Mouse (Mus musculus) R1 (cell line): Measurements from ENCODE around the gene Ucn.

Experiments
- DNase-seq: peaks from one replicate; pipeline ENCODE4 v3.0.0-alpha.2; 2018; ENCODE audit warnings: low read depth, low spot score

Gene Ucn

DNA sequence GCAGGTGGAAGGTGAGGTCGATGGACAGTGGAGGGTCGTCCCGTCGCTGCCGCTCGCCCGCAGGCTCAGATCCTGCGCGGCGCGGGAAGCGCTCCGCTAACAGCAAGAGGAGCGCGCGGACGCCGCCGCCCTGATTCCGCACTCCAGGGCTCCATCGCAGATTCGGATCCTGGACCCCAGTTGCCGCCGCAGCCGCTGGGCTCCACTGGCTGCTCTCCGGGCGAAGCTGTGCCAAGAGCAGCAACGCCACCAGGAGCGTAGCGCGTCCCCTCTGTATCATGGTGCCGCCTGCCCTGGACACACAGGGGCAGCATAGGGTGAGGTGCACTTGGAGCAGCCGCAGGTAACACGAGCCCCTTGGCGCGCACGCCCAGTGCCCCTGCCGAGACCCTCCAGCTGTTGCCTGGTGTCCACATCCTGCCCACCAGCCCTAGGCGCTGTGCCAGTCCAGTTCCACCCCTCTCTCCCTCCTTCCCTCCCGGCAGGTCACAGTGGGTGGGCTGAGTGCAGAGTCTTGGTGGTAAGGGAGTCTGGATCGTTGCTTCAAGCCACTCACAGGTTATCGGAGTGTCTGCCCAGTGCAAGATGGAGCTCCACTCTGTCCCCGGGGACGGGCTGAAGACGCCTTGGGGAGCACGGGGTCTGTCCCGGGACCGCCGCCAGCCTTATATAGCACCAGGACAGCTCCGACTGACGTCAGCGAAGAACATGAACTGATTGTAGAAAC, at the start of gene Ucn:
Gene Ucn, minus strand, starts transcription at position 589 of the 727 bp plus-strand sequence.
- DNase-seq: peak; percentile 69

- no peak for DNase-seq
Observed at GRCm38 (mm10) chr5:31183678-31184077, 45.0 kb upstream of the Ucn start.

DNA sequence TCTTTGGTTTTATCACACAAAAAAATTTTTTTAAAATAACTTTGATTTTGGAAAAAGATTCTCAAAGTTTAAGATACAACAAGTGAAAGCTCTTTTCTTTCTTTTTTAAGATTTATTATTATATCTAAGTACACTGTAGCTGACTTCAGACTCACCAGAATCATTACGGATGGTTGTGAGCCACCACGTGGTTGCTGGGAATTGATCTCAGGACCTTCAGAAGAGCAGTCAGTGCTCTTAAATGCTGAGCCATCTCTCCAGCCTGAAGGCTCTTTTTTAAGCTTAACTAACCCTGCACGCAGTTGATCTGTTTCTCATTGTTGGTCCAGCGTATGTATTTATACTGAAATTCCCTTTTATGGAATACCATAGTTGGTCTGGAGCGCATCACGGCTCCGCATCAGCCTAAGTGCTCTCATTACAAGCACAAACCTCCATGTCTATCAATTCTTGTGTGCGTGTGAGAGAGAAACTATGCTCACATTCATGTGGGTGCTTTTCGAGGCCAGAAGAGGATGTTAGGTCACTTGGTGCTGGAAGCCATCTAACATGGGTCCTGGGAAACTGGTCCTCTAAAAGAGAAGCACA, 42.6 kb upstream of the Ucn start:
- DNase-seq: no peak

GRCm38 (mm10) chr5:31179766-31180630, 41.4 kb upstream of the Ucn start, which contains the start of the genes Gm29609 and Gtf3c2:
Gm29609 (minus strand) TSS chr5:31179911.
Gtf3c2 (minus strand) TSS chr5:31180144.
- peak; percentile 99 for DNase-seq

- peak; percentile 87 for DNase-seq
Observed at GRCm38 (mm10) chr5:31179301-31179765, 40.7 kb upstream of the Ucn start.

- DNase-seq: no peak
Observed at GRCm38 (mm10) chr5:31168630-31169029, 30.0 kb upstream of the Ucn start.

DNA sequence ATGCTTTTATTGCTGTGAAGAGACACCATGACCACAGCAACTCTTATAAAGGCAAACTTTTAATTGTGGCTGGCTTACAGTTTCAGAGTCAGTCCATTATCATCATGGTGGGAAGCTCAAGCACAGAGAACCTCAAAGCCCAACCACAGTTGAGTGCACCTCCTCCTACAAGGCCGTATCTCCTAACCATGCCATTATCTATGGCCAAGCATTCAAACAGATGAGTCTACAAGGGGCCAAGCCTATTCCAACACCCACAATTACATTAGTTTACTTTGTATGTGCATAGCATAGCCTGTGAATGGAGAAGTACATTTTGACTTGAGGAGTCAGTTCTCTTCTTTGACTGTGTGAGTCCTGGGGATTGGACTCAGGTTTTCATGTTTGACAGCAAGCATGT, 26.2 kb upstream of the Ucn start:
- DNase-seq: no peak

DNA sequence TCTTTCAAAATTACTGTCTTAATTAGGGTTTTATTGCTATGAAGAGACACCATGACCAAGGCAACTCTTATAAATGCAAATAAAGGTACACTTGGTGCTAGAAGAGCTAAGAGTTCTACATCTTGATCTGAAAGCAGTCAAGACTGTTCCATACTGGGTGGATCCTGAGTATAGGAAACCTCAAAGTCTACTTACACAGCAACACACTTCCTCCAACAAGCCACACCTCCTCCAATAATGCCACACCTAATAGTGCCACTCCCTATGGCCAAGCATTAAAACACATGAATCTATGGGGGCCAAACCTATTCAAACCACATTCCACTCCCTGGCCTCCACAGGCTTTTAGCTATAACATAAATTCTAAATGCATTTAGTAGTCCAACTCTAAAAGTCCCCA, 23.8 kb upstream of the Ucn start:
- no peak for DNase-seq

- peak; percentile 95 for DNase-seq
Observed at GRCm38 (mm10) chr5:31154152-31154553, 15.5 kb upstream of the Ucn start, which contains the start of gene Mpv17. Mpv17 (minus strand) TSS chr5:31154251.

DNA sequence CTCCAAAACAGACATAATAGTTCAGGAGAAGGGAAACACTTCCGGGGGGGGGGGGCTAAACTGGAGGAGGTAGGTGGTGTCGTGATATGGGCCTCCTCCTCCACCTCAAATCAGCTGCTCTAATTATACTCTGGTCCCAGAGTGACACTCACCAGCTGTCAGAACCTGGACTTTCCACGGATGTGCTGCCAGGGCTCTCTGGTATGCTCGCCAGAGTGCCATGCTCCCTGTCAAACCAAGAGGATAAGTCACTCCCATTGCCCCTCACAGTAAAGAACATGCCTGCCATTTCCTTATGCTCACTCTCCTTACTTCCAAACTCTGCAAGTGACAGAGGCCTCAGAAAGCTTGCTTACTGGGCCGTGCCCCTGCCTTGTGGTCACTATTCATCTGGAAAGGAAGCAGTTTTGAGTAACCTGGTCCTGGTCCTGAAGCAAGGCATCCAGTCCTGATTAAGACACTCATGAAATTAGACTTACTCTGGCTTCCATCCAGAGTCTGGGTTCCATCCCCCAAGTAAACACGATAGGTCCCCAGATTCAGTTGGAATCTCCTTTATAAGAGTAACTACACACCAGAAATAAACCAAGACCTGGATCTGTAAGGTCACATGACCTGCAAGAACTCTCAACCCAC, 15.0 kb upstream of the Ucn start:
- no peak for DNase-seq

- peak; percentile 25 for DNase-seq
Observed at GRCm38 (mm10) chr5:31151746-31152145, 13.1 kb upstream of the Ucn start.

DNA sequence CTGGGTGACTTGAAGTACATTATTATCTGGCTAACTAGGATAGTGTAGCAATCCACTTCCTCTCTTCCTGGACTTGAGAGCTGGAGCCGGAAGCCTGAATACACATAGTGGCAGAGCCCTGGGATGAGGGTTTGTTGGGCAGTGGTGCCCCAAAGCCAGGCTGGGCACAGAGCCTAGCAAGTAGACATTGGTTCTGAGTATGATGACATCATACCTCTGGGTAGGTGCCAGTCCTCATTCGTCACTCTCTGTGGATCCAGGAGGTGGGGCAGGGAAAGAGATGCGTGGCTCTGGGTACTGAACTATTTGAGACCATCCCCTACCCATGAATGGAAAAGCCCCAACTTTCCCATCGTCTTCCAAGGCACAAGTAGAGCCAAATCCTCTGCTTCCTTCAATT, 11.2 kb upstream of the Ucn start:
- DNase-seq: no peak

DNA sequence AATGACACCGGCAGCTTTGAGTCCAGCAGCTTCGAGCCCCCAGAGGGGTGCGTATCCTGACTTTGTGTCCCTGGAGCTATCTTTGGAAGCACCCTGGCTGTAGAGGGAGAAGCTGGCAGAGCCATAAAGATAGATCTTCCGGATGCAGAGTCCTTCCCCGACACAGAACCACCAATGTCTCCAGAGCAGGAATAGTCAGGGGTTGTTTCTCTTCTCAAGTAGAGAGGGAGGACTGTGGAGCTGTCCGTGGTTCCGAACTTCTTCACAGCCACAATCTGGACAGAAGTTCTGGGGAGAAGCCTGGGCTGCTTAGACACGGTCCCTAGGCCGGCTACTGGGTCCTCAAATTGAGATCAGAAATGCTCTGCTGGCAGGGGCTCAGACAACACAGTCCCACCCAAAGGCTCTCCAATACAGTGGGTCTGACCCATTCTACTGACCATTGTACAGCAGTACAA, 368 bp upstream of the Ucn start:
- peak; percentile 84 for DNase-seq

DNA sequence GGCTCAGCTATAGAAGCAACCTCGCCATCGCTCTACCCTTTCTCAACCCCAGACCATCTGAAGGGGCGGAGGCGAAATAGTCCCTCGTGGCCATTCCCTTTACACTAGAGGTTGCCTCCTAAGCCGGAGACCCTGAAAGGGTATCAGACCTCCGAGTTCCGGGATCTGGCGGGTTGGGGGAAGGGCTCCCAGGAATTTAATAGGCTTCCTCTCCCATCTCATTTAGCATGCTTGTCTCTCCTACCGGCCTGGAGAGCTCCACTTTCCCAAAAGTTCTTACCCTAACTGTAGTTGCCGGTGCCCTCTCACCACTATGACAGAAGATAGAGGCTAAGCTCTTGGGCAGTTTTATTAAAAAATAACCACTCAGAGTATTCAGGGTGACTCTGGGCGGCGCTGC, 971 bp downstream of the Ucn start:
- peak; percentile 52 for DNase-seq

- DNase-seq: peak; percentile 43
Observed at GRCm38 (mm10) chr5:31136730-31137424, 1.8 kb downstream of the Ucn start.

GRCm38 (mm10) chr5:31126050-31126449, 12.6 kb downstream of the Ucn start:
- DNase-seq: peak; percentile 45

DNA sequence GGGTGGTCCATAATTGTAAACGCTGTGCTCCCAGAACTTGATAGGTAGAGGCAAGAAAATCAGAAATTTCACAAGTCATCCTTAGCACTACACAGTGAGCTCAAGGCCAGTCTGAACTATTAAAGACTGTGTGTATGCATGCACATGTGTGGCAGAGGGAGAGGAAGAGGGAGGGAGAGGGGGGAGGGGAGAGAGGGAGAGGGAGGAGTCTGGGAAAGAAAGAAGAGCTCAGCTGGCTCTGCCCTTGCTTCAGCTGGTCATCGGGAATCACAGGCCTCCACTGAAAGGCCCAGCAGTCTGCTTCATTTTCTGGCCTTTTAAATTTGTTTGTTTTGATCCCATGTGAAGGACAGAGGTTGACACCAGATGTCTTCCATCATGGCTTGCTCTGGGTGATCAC, 15.1 kb downstream of the Ucn start:
- no peak for DNase-seq

- DNase-seq: no peak
Observed at GRCm38 (mm10) chr5:31121111-31121510, 17.5 kb downstream of the Ucn start.

GRCm38 (mm10) chr5:31116912-31117311, 21.7 kb downstream of the Ucn start:
- DNase-seq: peak; percentile 61

DNA sequence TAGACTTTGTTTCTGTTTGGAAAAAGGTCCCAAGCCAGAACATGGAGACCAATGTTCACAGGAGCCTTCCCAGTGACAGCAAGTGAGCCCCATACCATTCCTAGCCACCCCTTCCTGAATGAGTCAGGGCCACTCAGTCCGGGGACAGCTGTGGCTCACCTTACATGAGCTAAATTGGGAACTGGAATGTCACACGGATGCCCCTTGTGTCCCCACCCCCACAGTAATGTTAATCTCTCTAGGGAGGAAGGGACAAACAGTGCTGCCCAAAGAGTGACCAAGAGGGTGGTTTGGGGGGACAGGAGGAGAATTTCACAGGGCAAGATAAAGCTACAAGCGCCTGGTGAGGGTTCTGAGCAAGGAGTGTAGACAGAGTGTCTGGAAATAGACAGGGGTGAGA, 22.3 kb downstream of the Ucn start, which contains the start of gene Trim54:
Gene Trim54, plus strand, starts transcription at position 359 of the 400 bp plus-strand sequence.
- no peak for DNase-seq

DNA sequence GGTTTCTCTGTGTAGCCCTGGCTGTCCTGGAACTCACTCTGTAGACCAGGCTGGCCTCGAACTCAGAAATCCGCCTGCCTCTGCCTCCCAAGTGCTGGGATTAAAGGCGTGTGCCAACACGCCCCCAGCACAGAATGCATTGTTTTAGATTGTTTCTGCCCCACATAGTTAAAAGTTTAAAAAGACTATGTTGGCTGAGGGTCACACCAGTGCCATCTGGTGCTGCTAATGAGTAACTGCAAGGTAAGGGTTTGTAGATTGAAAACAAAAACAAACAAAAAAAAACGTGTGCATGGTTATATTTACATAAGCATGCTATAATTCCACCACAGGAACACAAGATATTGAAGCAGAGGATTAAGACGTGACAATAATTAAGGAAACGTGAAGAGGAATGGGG, 27.8 kb downstream of the Ucn start:
- peak; percentile 59 for DNase-seq
